Mouse (Mus musculus) NIH3T3 (cell line): ENCODE results near the gene Ptprq.

Experiments
- DNase-seq: peaks from one replicate; pipeline ENCODE4 v3.0.0-alpha.2; 2012; ENCODE audit warnings: low read depth

The Ptprq gene

GRCm38 (mm10) chr10:107628104-107628503 lies 91.7 kb downstream of the Ptprq start:
- no peak for DNase-seq

GRCm38 (mm10) chr10:107626648-107627047 lies 93.2 kb downstream of the Ptprq start:
- no peak for DNase-seq

- DNase-seq = peak; percentile 52
These were observed 95.6 kb downstream of the Ptprq start for GRCm38 (mm10) chr10:107624211-107624610.

- DNase-seq = peak; percentile 82
These were observed 104.4 kb downstream of the Ptprq start for GRCm38 (mm10) chr10:107615460-107615859.

GRCm38 (mm10) chr10:107601371-107601770 lies 118.5 kb downstream of the Ptprq start:
- no peak for DNase-seq

GRCm38 (mm10) chr10:107583360-107583759 lies 136.5 kb downstream of the Ptprq start:
- peak; percentile 42 for DNase-seq

GRCm38 (mm10) chr10:107569044-107569443 lies 150.8 kb downstream of the Ptprq start:
- no peak for DNase-seq

- DNase-seq = no peak
These were observed 151.6 kb downstream of the Ptprq start for GRCm38 (mm10) chr10:107568261-107568660.

GRCm38 (mm10) chr10:107562875-107563274 lies 157.0 kb downstream of the Ptprq start:
- DNase-seq = no peak

GRCm38 (mm10) chr10:107560881-107561280 lies 159.0 kb downstream of the Ptprq start:
- DNase-seq = peak; percentile 68

- no peak for DNase-seq
These were observed 176.8 kb downstream of the Ptprq start for GRCm38 (mm10) chr10:107543026-107543425.

GRCm38 (mm10) chr10:107528758-107529157 lies 191.1 kb downstream of the Ptprq start:
- no peak for DNase-seq

- no peak for DNase-seq
These were observed 200.6 kb downstream of the Ptprq start for GRCm38 (mm10) chr10:107519216-107519615.

GRCm38 (mm10) chr10:107516641-107517040 lies 203.2 kb downstream of the Ptprq start:
- no peak for DNase-seq

- no peak for DNase-seq
These were observed 205.1 kb downstream of the Ptprq start for GRCm38 (mm10) chr10:107514735-107515134.

- no peak for DNase-seq
These were observed 213.5 kb downstream of the Ptprq start for GRCm38 (mm10) chr10:107506397-107506796.

GRCm38 (mm10) chr10:107503430-107503829 lies 216.4 kb downstream of the Ptprq start:
- DNase-seq = peak; percentile 15

- peak; percentile 27 for DNase-seq
These were observed 217.7 kb downstream of the Ptprq start for GRCm38 (mm10) chr10:107502193-107502592.

- DNase-seq = peak; percentile 13
These were observed 220.2 kb downstream of the Ptprq start for GRCm38 (mm10) chr10:107499656-107500055.

GRCm38 (mm10) chr10:107496402-107496801 lies 223.4 kb downstream of the Ptprq start:
- DNase-seq = no peak

- DNase-seq = no peak
These were observed 225.3 kb downstream of the Ptprq start, which contains the start of gene Myf6 for GRCm38 (mm10) chr10:107494568-107494967. TSS of gene Myf6 (minus strand) at chr10:107494737.

- no peak for DNase-seq
These were observed 226.0 kb downstream of the Ptprq start for GRCm38 (mm10) chr10:107493580-107494474.

- no peak for DNase-seq
These were observed 226.8 kb downstream of the Ptprq start for GRCm38 (mm10) chr10:107492867-107493579.
